Mouse (Mus musculus): ENCODE results near the gene Jagn1. TPM values are rescaled to one million over a fixed set of nuclear protein-coding genes. Genes with fewer than 3 reads are reported as not detected.

Jagn1 gene
- polyA plus RNA-seq, 1 experiment, result 48.0 TPM

GRCm38 (mm10) chr6:113468512-113468911, 26.1 kb downstream of the Jagn1 start:
- TF ChIP-seq CTCF (IDR thresholded peaks at IDR 0.05; ENCODE audit: insufficient read depth, low read length) (no peak), POLR2A (IDR thresholded peaks at IDR 0.05; ENCODE audit: borderline replicate concordance, extremely low read depth, low read depth, low read length) (no peak)
- 68% methylated on average over 3 of the region's 3 CpGs for WGBS

GRCm38 (mm10) chr6:113469021-113469420, 26.7 kb downstream of the Jagn1 start:
- peak; percentile 67 for DNase-seq
- WGBS, result 5% methylated on average over 9 of the region's 9 CpGs

More at GRCm38 (mm10) chr6:113468512-113468911, 26.1 kb downstream of the Jagn1 start:
- peaks cover 12% of the 10 kb centered on the region for H3K4me1 ChIP-seq (ENCODE audit: control insufficient read depth, insufficient read depth, low read length)
- no peak for DNase-seq
- H3K4me3 ChIP-seq (replicated peaks; ENCODE audit: extremely low read depth, low read depth, low read length), result no peak overlapping the region

DNA sequence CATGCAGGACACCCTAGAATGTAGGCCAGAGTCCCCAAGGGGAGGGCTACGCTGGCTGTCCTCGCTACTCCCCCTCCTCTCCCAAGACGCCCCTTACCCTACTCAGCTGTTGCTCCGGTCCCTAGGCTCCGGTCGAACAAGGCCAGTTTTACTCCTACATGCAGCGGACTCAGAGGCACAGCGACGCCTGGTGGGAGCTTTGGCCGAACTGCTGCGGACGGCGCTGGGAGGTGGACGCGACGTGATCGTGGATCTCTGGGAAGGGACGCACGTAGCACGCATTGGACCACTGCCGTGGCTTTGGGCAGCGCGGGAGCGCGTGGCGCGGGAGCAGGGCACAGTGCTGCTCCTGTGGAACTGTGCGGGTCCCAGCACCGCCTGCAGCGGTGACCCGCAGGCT, 27.1 kb downstream of the Jagn1 start:
- Histone ChIP-seq H3K4me1 (ENCODE audit: control insufficient read depth, insufficient read depth, low read length) (peaks cover 12% of the 10 kb centered on the region), H3K4me3 (replicated peaks; ENCODE audit: extremely low read depth, low read depth, low read length) (peak overlapping the region; percentile 46)
- WGBS, result 3% methylated on average over 31 of the region's 31 CpGs
- TF ChIP-seq POLR2A (IDR thresholded peaks at IDR 0.05; ENCODE audit: borderline replicate concordance, extremely low read depth, low read depth, low read length) (no peak), CTCF (IDR thresholded peaks at IDR 0.05; ENCODE audit: insufficient read depth, low read length) (peak; percentile 79)
- peak; percentile 84 for DNase-seq

More at GRCm38 (mm10) chr6:113469021-113469420, 26.7 kb downstream of the Jagn1 start:
- Histone ChIP-seq H3K4me3 (replicated peaks; ENCODE audit: extremely low read depth, low read depth, low read length) (peak overlapping the region; percentile 46), H3K4me1 (ENCODE audit: control insufficient read depth, insufficient read depth, low read length) (peaks cover 12% of the 10 kb centered on the region)
- TF ChIP-seq POLR2A (IDR thresholded peaks at IDR 0.05; ENCODE audit: borderline replicate concordance, extremely low read depth, low read depth, low read length) (no peak), CTCF (IDR thresholded peaks at IDR 0.05; ENCODE audit: insufficient read depth, low read length) (peak; percentile 85)

DNA sequence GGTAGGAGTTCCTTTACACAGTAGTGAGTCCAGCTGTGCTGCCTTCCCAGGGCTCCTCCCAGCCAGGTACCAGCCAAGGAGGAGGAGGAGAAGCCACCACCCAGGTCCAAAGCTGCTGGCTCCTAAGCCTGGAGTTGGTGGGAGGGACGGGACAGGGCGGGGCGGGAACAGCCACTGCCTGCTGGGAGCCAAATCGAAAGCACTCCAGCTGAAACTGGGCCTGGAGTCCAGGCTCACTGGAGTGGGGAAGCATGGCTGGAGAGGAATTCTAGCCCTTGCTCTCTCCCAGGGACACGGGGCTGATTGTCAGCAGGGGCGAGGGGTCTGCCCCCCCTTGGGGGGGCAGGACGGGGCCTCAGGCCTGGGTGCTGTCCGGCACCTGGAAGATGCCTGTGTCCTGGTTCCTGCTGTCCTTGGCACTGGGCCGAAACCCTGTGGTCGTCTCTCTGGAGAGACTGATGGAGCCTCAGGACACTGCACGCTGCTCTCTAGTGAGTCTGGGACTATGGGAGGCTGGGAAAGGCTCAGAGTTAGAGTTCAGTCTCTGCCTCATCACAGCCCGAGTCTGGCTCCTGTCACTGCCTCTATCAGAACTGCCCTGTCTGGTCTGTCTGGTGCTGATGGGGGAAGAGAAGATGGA, 29.0 kb downstream of the Jagn1 start, which contains the start of gene Il17rc:
Il17rc (plus strand) TSS at position 131 of the 640 bp plus-strand sequence.
- 15% methylated on average over 12 of the region's 12 CpGs for WGBS
- H3K4me1 ChIP-seq (ENCODE audit: control insufficient read depth, insufficient read depth, low read length), result peaks cover 12% of the 10 kb centered on the region
- DNase-seq, result peak; percentile 70
- peak within 1 kb of the TSS; percentile 26 for H3K4me3 ChIP-seq (replicated peaks; ENCODE audit: extremely low read depth, low read depth, low read length)
- TF ChIP-seq CTCF (IDR thresholded peaks at IDR 0.05; ENCODE audit: insufficient read depth, low read length), result no peak
- peak; percentile 88 for TF ChIP-seq POLR2A (IDR thresholded peaks at IDR 0.05; ENCODE audit: borderline replicate concordance, extremely low read depth, low read depth, low read length)

GRCm38 (mm10) chr6:113472061-113472460, 29.7 kb downstream of the Jagn1 start:
- Histone ChIP-seq H3K4me1 (ENCODE audit: control insufficient read depth, insufficient read depth, low read length) (peaks cover 12% of the 10 kb centered on the region), H3K4me3 (replicated peaks; ENCODE audit: extremely low read depth, low read depth, low read length) (peak overlapping the region; percentile 2)
- 67% methylated on average over 10 of the region's 10 CpGs for WGBS
- TF ChIP-seq CTCF (IDR thresholded peaks at IDR 0.05; ENCODE audit: insufficient read depth, low read length) (no peak), POLR2A (IDR thresholded peaks at IDR 0.05; ENCODE audit: borderline replicate concordance, extremely low read depth, low read depth, low read length) (no peak)
- DNase-seq, result no peak

DNA sequence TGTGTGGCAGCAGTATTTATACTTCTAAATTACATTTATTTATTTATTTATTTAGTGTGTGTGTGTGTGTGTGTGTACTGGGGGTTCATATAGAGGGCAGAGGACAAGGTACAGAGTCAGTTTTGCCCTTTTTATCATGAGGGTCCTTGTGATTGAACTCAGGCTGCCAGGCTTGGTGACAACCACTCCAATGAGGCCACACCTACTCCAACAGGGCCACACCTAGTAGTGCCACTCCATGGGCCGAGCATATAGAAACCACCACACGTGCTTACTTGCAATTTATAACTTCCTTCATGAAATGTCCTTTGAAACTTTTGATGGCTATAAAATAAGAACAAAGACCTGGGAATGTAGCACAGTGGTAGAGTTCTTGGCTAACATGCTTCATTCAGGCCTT, 30.9 kb downstream of the Jagn1 start:
- WGBS, result 51% methylated on average over 2 of the region's 2 CpGs
- H3K4me1 ChIP-seq (ENCODE audit: control insufficient read depth, insufficient read depth, low read length), result peaks cover 12% of the 10 kb centered on the region
- TF ChIP-seq CTCF (IDR thresholded peaks at IDR 0.05; ENCODE audit: insufficient read depth, low read length) (no peak), POLR2A (IDR thresholded peaks at IDR 0.05; ENCODE audit: borderline replicate concordance, extremely low read depth, low read depth, low read length) (no peak)

DNA sequence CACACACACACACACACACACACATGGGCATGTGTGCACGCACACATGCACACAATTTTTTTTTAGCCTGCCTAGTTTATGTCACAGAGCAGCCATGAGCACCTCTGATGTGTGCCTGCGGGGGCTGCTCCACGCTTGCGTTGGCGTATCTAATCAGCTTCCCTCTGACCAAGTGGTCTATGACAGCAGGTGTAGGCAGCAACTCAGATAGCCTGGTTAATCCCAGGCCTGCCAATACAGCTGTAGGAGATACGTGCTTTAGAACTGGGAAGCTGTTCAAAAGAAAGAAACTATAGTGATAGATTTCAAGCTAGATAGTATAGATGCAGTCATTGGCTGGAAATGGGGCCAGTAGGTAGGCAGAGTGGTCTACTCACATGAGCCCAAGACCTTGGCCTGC, 31.3 kb downstream of the Jagn1 start:
- TF ChIP-seq POLR2A (IDR thresholded peaks at IDR 0.05; ENCODE audit: borderline replicate concordance, extremely low read depth, low read depth, low read length) (no peak), CTCF (IDR thresholded peaks at IDR 0.05; ENCODE audit: insufficient read depth, low read length) (no peak)
- Histone ChIP-seq H3K4me1 (ENCODE audit: control insufficient read depth, insufficient read depth, low read length) (peaks cover 12% of the 10 kb centered on the region), H3K4me3 (replicated peaks; ENCODE audit: extremely low read depth, low read depth, low read length) (no peak overlapping the region)
- 94% methylated on average over 6 of the region's 6 CpGs for WGBS
- DNase-seq, result no peak

More for the DNA sequence above, 30.9 kb downstream of the Jagn1 start:
- no peak for DNase-seq
- H3K4me3 ChIP-seq (replicated peaks; ENCODE audit: extremely low read depth, low read depth, low read length), result no peak overlapping the region

- H3K4me3 ChIP-seq (replicated peaks; ENCODE audit: extremely low read depth, low read depth, low read length), result no peak overlapping the region
- TF ChIP-seq CTCF (IDR thresholded peaks at IDR 0.05; ENCODE audit: insufficient read depth, low read length), result no peak
- WGBS, result 40% methylated on average over 7 of the region's 7 CpGs
- peaks cover 3% of the 10 kb centered on the region for H3K4me1 ChIP-seq (ENCODE audit: control insufficient read depth, insufficient read depth, low read length)
- no peak for DNase-seq
Measured at GRCm38 (mm10) chr6:113477353-113477752, 35.0 kb downstream of the Jagn1 start.

GRCm38 (mm10) chr6:113478906-113479305, 36.5 kb downstream of the Jagn1 start:
- TF ChIP-seq CTCF (IDR thresholded peaks at IDR 0.05; ENCODE audit: insufficient read depth, low read length) (no peak), POLR2A (IDR thresholded peaks at IDR 0.05; ENCODE audit: borderline replicate concordance, extremely low read depth, low read depth, low read length) (no peak)
- Histone ChIP-seq H3K4me3 (replicated peaks; ENCODE audit: extremely low read depth, low read depth, low read length) (no peak overlapping the region), H3K4me1 (ENCODE audit: control insufficient read depth, insufficient read depth, low read length) (peaks cover 5% of the 10 kb centered on the region)
- WGBS, result 80% methylated on average over 10 of the region's 10 CpGs
- no peak for DNase-seq
